Mouse (Mus musculus): Measurements from ENCODE around the gene Ifnab.

Ifnab gene

GRCm38 (mm10) chr4:88691259-88691658 is at the start of gene Ifnab:
Gene Ifnab (minus strand): TSS chr4:88691359.
- no peak for DNase-seq (ENCODE audit: low read depth)

- peak; percentile 65 for DNase-seq (ENCODE audit: low read depth)
Observed at GRCm38 (mm10) chr4:88739036-88739435, 47.9 kb upstream of the Ifnab start.

- DNase-seq (ENCODE audit: low read depth), result peak; percentile 76
Observed at GRCm38 (mm10) chr4:88738480-88738879, 47.3 kb upstream of the Ifnab start.

- peak; percentile 82 for DNase-seq (ENCODE audit: low read depth)
Observed at GRCm38 (mm10) chr4:88727324-88727723, 36.2 kb upstream of the Ifnab start.

GRCm38 (mm10) chr4:88726727-88727126 is 35.6 kb upstream of the Ifnab start:
- peak; percentile 70 for DNase-seq (ENCODE audit: low read depth)

GRCm38 (mm10) chr4:88723497-88724090 is 32.4 kb upstream of the Ifnab start:
- DNase-seq (ENCODE audit: low read depth), result no peak

GRCm38 (mm10) chr4:88721791-88722721 is 30.9 kb upstream of the Ifnab start, which contains the start of the genes Gm26566 and Klhl9:
Gene Gm26566 (plus strand): TSS chr4:88721805.
Gene Klhl9 (minus strand): TSS chr4:88722465.
- peak; percentile 95 for DNase-seq (ENCODE audit: low read depth)

GRCm38 (mm10) chr4:88718715-88719114 is 27.6 kb upstream of the Ifnab start:
- no peak for DNase-seq (ENCODE audit: low read depth)

GRCm38 (mm10) chr4:88715059-88715458 is 23.9 kb upstream of the Ifnab start:
- no peak for DNase-seq (ENCODE audit: low read depth)

GRCm38 (mm10) chr4:88714281-88714680 is 23.1 kb upstream of the Ifnab start:
- peak; percentile 59 for DNase-seq (ENCODE audit: low read depth)

GRCm38 (mm10) chr4:88707128-88707826 is 16.1 kb upstream of the Ifnab start:
- DNase-seq (ENCODE audit: low read depth), result no peak

- DNase-seq (ENCODE audit: low read depth), result no peak
Observed at GRCm38 (mm10) chr4:88705924-88706323, 14.8 kb upstream of the Ifnab start.

GRCm38 (mm10) chr4:88699301-88699700 is 8.1 kb upstream of the Ifnab start:
- DNase-seq (ENCODE audit: low read depth), result no peak

- no peak for DNase-seq (ENCODE audit: low read depth)
Observed at GRCm38 (mm10) chr4:88698781-88699180, 7.6 kb upstream of the Ifnab start.

GRCm38 (mm10) chr4:88697753-88698152 is 6.6 kb upstream of the Ifnab start:
- no peak for DNase-seq (ENCODE audit: low read depth)

GRCm38 (mm10) chr4:88697108-88697507 is 5.9 kb upstream of the Ifnab start:
- peak; percentile 79 for DNase-seq (ENCODE audit: low read depth)

- peak; percentile 83 for DNase-seq (ENCODE audit: low read depth)
Observed at GRCm38 (mm10) chr4:88696237-88696884, 5.2 kb upstream of the Ifnab start.

- peak; percentile 57 for DNase-seq (ENCODE audit: low read depth)
Observed at GRCm38 (mm10) chr4:88693392-88693791, 2.2 kb upstream of the Ifnab start.

GRCm38 (mm10) chr4:88692537-88692936 is 1.4 kb upstream of the Ifnab start:
- DNase-seq (ENCODE audit: low read depth), result peak; percentile 76

- no peak for DNase-seq (ENCODE audit: low read depth)
Observed at GRCm38 (mm10) chr4:88683812-88684211, 7.3 kb downstream of the Ifnab start, which contains the start of gene Ifna2. Gene Ifna2 (minus strand): TSS chr4:88683912.

GRCm38 (mm10) chr4:88681353-88681752 is 9.8 kb downstream of the Ifnab start:
- peak; percentile 76 for DNase-seq (ENCODE audit: low read depth)

- peak; percentile 57 for DNase-seq (ENCODE audit: low read depth)
Observed at GRCm38 (mm10) chr4:88680362-88680761, 10.8 kb downstream of the Ifnab start.
